In genomic region chr19:57610476-57611261, GRCm38 (mm10) we compare ENCODE assay signal across 8 mouse cellular contexts. TPM values are rescaled to one million over a fixed set of nuclear protein-coding genes. Genes with fewer than 3 reads are reported as not detected.
A peak's percentile ranks its signal among the peaks of the same experiment; 100 is the strongest.
DNase-seq lines count a peak whose midpoint lies in the region; ATAC-seq lines count a peak whose summit lies in the region.

Gene Atrnl1 (plus strand): TSS chr19:57611034.

- peaks cover 24% of the 10 kb centered on the region for H3K4me1 ChIP-seq in embryonic facial prominence, embryonic 14.5 days (ENCODE audit: control insufficient read depth, insufficient read depth, low read length)

- H3K9ac ChIP-seq in embryonic facial prominence, embryonic 14.5 days (ENCODE audit: low read depth, low read length), result peak within 1 kb of the TSS; percentile 92

- peak within 1 kb of the TSS; percentile 97 for H3K4me2 ChIP-seq in embryonic facial prominence, embryonic 14.5 days (ENCODE audit: low read depth, low read length)

- WGBS in embryonic facial prominence, embryonic 14.5 days, result 1% methylated on average over 30 of the region's 103 CpGs

- peak within 1 kb of the TSS; percentile 98 for H3K27ac ChIP-seq in embryonic facial prominence, embryonic 14.5 days (replicated peaks; ENCODE audit: low read depth, low read length)

- peak; percentile 91 for ATAC-seq in embryonic facial prominence, embryonic 14.5 days (ENCODE audit: low read depth)

- H3K4me3 ChIP-seq in embryonic facial prominence, embryonic 14.5 days (ENCODE audit: low read depth, low read length), result peak within 1 kb of the TSS; percentile 97

- H3K9me3 ChIP-seq in embryonic facial prominence, embryonic 14.5 days (ENCODE audit: control insufficient read depth, low read length), result no peaks in the 10 kb centered on the region

- no peaks in the 10 kb centered on the region for H3K27me3 ChIP-seq in embryonic facial prominence, embryonic 14.5 days (replicated peaks; ENCODE audit: control insufficient read depth, insufficient read depth, low read length)

- no peaks in the 10 kb centered on the region for H3K36me3 ChIP-seq in embryonic facial prominence, embryonic 14.5 days (ENCODE audit: control insufficient read depth, insufficient read depth, low read length)

- DNase-seq in A20 (ENCODE audit: low read depth, low spot score) (peak; percentile 93), liver (peak; percentile 89)
- peak; percentile 68 to 76 for DNase-seq in adrenal gland, postnatal 4 days (ENCODE audit: low spot score in 2 of 2)
- DNase-seq in embryonic facial prominence, embryonic 14.5 days (ENCODE audit: low spot score), result peak; percentile 95
- DNase-seq in heart, adult 8-10 months (ENCODE audit: low spot score), result peak; percentile 72
- DNase-seq in kidney, adult 9 months, result peak; percentile 88
- DNase-seq in monocyte, adult 2 months (ENCODE audit: low read depth in 1 of 2, low spot score in 2 of 2), result peak; percentile 18 to 52
- DNase-seq in spleen, postnatal 14 days (ENCODE audit: low spot score in 2 of 2), result peak; percentile 64 to 72

RNA-seq across cellular contexts. Expression of gene Atrnl1, which starts in this region (rescaled TPM):
- 10 to 100 TPM; 38.3 to 44.4 TPM for total RNA-seq in adrenal gland, postnatal 4 days (2021)
- polyA plus RNA-seq in embryonic facial prominence, embryonic 14.5 days (2014; fragmentation: Nextera tagmentation; extraction: Ambion mirVana), result 7.2 and 7.8 TPM in 2 replicates
- 10 to 100 TPM; 13.7 to 16.1 (median 15.1) TPM for total RNA-seq in heart, adult 8-10 months (2022)

Comparison
In these comparisons a context has a peak if more than half of its experiments do, and no peak if none do; other contexts are left out.
1. Peak in every context shown above with its lines: DNase-seq, ATAC-seq, H3K4me3 ChIP-seq and H3K27ac ChIP-seq.
2. DNase-seq: peak in every context shown above with its lines; median percentile 95 in embryonic facial prominence, embryonic 14.5 days; 93 in A20; 89 in liver; 88 in kidney, adult 9 months; 72 in adrenal gland, postnatal 4 days; 72 in heart, adult 8-10 months; 68 in spleen, postnatal 14 days; 35 in monocyte, adult 2 months.